Mouse (Mus musculus): ENCODE measurements at regions not wholly inside any gene's neighbourhood (a gene's known extent, or its start where the extent isn't known, plus 50 kb on each side); places are given as distances from the start of the nearest gene placed in this dataset.

DNA sequence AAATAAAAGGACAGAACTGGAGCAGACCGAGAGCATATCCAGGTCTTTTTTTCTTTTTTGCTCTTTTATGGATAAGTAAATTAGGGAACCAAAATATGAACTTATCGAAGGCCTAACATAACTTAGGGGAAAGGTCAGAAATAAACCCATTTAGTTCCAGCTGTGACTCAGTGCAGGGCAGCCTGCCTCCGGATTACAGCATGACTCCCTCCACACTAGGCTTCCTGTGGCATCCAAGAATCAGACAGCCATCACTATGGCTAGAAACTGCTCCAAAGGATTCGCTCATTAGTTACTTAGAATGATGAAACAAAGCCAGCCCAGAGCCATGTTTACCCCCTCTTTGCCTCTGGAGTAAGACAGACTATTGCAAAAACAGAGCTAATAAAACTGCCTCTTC lies 116.6 kb upstream of the Six2 start:
- no peak for TF ChIP-seq CTCF (IDR thresholded peaks at IDR 0.05; ENCODE audit: borderline replicate concordance, insufficient read depth, low read depth, low read length)
- no peak for TF ChIP-seq POLR2A (IDR thresholded peaks at IDR 0.05; ENCODE audit: borderline replicate concordance, insufficient read depth, low read length)

Measured in cerebellum, adult 2 months (tissue).